Mouse (Mus musculus): ENCODE measurements around the gene Vasn.

Vasn gene

DNA sequence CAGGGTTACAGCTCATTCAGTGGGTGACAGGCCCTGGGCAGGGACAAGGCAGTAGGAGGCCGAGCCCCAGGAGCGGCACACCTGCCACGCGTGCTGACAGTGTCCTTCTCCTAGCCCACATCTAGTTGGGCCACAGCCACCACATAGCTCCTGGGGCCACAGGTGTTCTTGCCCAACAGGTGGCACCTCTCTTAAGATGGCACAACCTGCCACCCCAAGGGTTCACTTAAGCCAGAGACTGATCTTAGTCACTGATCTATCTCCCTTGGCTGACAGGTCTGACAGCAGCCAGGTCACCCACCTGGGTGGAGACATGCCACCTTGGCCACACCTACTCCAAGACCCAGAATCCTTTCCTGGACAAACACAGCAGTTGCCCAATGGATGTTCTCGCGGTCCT lies 3.2 kb downstream of the Vasn start:
- no peak for DNase-seq (ENCODE audit: low spot score in 2 of 2)

DNA sequence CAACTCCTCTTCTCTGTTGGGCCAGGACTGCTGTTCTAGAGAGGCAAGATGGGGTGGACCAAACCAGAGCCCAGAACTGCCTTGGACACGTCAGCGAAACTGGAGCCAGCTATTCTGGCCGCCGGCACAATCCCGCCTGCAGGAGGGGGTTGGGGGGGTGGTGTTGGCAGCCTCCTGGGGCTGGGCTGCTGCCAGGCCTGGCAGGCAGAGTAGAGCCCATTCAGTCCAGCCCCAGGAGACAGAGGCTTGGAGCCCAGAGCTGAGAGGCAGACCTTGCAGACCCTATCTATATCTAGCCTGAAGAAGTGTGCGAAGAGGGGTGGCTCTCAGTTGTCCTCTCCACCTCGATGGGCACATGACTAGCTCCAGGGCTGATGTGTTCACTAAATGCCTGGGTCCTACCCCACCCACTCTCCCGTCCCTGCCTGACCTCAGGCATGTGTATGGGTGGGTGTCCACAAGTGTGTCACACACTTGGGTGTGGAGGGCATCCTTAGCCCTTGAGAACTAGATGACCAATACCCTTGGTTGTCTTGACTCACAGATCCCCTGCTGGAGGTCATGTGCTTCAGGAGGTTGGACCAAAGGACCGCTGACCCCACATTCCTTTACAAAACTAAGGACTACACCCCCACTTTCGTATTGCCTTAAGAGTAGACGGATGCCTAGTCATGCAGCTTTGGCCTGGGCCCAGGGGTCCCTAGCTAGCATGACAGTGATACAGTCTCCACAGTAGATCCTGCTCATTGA lies 4.1 kb downstream of the Vasn start:
- no peak for DNase-seq (ENCODE audit: low spot score in 2 of 2)

DNA sequence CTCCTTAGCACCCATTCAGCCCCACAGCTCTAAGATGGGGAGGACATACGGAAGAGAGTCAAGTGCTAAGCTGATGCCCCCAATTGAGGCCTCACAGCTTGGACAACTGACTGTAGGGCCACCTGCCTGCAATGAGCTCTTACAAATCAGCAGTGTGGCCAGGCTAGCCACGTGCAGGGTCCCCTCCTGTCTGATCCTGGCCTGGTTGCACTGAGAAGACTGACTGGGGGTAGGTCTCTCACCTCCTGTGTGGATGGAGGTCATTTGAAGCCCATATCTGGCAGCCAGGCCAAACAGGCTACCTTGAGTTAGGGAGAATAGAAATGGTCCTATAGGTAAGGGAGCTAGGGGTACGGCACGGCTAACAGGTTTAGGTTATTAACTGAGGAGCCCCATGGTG lies 6.1 kb downstream of the Vasn start:
- no peak for DNase-seq (ENCODE audit: low spot score in 2 of 2)

DNA sequence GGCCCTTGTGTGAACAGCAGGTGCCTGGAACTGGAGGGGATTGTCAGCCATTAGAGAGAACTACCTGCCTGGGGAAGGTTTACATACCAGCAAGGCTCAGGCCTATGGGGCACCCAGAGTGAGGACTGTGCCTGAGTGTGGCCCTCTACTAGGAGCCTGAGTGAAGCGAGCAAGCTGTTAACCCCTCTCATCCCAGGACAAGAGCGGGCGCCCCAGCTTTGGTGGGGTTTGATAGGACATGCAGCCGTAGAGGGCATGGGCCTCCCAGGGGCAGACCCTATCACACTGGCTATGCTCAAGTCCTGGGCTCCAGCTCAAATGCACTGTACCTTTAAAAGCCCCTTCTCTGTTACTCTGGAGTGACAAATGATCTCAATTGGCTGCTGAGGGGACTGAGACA lies 7.1 kb downstream of the Vasn start:
- no peak for DNase-seq (ENCODE audit: low spot score in 2 of 2)

DNA sequence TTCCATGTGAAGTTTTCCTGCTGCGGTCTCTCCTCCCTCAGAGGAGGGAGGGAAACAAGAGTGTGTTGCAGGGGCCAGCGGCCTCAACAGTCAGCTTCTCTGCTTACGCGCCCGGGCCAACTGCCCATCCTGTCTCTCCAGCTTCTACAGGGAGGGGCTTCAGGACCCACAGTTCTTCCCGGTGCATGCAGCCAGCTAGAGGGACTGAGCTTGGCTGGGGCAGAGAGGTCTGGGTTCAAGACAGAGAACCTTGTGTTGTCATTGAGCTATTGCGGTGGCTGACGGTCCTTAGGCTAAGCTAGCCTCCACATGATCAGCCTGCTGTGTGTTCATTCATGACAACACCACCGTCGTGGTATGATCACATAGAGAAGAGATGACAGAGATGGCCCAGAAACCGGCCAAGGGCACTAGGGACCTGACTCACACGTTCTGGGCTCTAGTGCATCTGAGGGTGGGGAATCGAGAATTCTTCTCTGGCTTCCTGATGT lies 8.0 kb downstream of the Vasn start:
- no peak for DNase-seq (ENCODE audit: low spot score in 2 of 2)

DNA sequence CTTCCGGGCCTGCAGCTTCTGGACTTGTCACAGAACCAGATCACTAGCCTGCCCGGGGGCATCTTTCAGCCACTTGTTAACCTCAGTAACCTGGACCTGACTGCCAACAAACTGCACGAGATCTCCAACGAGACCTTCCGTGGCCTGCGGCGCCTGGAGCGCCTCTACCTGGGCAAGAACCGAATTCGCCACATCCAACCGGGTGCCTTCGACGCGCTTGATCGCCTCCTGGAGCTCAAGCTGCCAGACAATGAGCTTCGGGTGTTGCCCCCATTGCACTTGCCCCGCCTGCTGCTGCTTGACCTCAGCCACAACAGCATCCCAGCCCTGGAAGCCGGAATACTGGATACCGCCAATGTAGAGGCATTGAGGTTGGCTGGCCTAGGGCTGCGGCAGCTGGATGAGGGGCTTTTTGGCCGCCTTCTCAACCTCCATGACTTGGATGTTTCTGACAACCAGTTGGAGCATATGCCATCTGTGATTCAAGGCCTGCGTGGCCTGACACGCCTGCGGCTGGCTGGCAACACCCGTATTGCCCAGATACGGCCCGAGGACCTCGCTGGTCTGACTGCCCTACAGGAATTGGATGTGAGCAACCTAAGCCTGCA lies 8.8 kb downstream of the Vasn start:
- DNase-seq (ENCODE audit: low spot score in 2 of 2) = no peak

DNA sequence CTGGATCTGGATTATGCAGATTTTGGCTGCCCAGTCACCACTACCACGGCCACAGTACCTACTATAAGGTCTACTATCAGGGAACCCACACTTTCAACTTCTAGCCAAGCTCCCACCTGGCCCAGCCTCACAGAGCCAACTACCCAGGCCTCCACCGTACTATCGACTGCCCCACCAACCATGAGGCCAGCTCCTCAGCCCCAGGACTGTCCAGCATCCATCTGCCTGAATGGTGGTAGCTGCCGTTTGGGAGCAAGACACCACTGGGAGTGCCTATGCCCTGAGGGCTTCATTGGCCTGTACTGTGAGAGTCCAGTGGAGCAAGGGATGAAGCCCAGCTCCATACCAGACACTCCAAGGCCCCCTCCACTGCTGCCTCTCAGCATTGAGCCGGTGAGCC lies 9.5 kb downstream of the Vasn start:
- DNase-seq (ENCODE audit: low spot score in 2 of 2) = no peak

DNA sequence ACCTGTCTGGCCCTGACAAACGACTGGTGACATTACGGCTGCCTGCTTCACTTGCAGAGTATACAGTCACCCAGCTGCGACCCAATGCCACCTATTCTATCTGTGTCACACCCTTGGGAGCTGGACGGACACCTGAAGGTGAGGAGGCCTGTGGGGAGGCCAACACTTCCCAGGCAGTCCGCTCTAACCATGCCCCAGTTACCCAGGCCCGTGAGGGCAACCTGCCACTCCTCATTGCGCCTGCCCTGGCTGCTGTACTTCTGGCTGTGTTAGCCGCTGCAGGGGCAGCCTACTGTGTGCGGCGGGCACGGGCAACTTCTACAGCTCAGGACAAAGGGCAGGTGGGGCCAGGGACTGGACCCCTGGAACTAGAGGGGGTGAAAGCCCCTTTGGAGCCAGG lies 10.0 kb downstream of the Vasn start:
- no peak for DNase-seq (ENCODE audit: low spot score in 2 of 2)

DNA sequence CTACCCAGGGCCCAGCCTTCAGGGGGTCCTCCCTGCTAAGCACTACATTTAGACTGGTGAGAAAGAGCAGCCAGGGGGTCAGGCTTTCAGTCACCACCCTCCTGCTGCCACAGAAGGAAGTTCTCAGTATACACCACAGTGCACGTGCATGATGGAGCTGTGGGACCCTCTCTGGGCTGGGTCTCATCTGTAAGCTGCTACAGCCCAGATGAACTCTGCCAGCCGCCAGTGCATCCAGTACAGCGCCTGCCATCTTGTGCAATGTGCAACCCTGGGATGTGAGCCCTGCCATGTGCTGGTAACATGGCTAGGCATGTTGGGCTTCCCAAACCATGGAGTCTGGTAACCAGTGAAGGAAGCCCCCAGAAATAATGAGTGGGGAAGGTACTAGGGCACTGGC lies 10.4 kb downstream of the Vasn start:
- no peak for DNase-seq (ENCODE audit: low spot score in 2 of 2)

DNA sequence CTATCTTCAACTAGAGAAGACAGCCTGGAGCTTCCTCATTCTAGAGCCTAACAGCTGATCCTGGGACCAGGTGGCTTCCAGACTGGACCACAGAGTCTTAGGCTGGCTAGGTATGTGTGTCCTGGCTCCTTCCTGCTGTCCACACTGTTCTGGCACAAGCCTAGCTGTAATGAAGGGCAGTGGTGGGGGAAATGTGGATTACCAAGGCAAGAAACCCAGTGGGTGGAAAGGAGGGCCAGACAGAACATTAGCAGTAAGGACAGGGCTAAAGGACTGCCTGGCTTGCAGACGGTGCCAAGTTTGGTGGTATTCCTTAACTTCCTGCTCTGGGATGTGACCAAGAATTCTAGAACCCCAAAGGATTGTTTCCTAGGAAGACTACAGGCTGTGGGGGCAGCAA lies 11.3 kb downstream of the Vasn start:
- DNase-seq (ENCODE audit: low spot score in 2 of 2) = no peak

DNA sequence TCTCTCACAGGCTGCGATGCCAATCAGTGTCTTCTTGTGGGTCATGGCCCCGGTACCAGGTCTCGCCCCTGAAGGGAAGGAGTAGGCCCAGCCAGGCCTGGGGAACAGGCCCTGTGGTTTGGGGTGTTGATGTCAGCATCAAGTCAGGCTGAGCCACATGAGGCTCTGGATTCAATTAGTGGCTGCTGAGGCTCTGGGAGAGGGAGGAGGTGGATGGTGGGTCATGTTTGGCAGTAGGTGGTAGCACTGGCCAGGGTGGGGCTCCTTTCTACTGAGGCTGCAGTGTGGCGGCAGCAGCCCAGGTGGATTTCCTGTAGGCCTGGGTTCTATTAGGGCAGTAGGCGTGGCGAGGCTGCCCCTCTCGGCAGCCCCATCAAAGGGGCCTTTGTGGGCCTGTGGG lies 11.9 kb downstream of the Vasn start:
- no peak for DNase-seq (ENCODE audit: low spot score in 2 of 2)

DNA sequence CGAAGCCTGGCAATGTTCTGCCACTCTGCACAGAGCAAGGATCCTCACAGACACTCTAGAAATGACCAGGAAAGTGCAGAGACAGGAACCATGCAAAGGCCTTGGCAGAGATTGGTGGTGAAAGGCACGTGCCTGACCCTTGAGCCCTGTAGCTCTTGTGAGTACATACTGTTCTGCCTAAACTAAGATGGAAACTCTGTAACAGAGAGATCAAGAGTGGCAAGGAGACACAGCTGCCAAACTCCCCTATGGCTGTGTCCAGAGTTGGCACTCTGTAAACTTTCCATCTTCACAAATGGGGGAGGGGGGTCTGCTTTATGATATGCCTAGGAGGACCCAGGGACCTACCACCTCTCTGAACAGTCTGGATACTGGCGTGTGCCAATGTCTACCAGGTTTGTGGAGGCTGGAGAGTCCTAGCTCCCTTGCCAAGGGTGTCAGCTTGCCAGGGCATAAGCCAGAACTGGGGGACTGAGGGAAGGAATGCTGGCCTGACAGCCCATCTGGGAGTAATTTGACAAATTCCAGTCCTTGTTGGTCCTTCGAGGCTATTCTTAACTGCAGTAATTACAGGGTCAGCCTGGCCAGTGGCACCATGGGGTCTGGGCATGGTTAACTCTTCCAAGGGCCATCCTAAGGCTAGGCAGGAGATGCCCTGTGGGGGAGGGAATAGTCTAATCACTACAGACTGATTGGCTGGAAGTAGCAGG lies 13.1 kb downstream of the Vasn start:
- no peak for DNase-seq (ENCODE audit: low spot score in 2 of 2)

DNA sequence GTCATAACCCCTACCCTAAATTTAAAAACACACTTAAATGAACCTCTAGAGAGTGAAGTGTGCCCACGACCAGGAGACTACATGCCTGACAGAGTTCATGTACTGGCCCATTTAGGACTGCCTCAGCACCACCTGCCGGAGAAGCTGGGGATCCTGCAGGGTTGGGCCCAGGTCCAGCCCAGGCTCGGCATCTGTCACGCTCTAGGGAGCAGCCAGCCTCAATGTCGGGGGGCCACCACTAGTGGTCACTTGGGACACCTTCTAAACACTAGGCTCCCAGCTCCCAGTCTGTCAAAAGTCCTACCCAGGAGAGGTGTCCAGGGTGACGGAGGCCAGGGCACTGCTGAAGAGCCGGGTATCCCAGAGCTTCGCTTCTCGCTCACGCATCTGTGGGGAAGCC lies 15.0 kb downstream of the Vasn start:
- DNase-seq (ENCODE audit: low spot score in 2 of 2) = no peak

DNA sequence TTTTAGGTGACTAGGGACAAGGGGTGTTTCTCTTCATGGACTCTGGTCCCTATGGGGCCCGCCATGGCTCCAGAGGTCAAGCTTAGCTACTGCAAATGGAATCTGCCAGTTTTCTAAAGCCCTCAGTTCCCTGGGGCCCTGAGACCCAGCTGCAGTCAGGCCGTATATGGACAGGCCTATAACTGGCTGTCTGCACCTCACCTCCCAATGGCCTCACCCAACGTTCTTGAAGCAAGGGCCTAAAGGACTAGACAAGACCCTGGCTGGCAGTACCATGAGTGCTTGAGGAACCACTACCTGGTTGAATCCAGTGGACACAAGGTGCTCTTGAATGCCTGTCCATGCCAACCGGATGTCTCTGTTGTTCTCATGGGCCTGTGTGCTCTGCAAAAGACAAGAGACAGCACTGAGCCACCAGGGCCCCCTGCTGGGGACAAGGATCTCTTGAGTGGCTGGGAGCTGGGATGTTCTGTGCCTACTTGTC lies 15.6 kb downstream of the Vasn start:
- no peak for DNase-seq (ENCODE audit: low spot score in 2 of 2)

DNA sequence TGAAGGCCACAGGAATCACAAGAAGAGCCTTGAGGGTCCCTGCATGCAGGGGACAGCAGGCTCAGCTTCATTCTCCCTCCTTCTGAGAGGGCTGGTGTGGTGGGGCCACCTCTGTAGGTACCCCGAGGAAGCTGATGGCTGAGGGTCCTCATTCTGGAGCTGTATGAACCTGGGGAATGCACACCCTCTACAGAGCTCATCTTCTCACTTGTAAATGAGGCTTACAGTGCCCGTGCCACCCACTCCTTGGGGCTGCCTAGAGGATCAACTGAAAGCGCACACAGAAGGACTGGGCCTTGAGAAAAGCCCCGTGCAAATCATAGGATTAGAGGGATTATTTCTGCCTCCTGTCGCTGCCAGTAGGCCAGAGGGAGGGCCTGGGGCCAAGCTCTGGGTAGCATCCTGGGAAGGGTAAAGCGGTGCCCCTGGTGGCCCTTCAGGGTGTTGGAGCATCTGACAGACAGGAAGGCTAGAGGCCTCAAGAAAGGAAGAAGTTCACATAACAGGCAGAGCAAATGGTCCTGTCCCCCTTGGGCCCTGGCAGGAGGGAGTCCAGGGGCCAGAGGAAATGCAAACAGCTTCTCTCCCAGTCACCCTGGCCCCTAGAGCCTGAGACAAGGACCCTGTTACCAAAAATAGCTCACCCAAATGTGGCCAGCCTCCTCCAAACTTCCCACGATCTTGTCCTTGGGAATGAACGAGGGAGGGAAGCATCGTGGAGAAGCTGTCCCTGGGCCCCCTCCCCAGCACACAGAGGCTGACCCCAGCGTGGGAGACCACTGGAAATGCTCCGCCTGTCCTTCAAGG lies 16.2 kb downstream of the Vasn start:
- DNase-seq (ENCODE audit: low spot score in 2 of 2) = no peak

DNA sequence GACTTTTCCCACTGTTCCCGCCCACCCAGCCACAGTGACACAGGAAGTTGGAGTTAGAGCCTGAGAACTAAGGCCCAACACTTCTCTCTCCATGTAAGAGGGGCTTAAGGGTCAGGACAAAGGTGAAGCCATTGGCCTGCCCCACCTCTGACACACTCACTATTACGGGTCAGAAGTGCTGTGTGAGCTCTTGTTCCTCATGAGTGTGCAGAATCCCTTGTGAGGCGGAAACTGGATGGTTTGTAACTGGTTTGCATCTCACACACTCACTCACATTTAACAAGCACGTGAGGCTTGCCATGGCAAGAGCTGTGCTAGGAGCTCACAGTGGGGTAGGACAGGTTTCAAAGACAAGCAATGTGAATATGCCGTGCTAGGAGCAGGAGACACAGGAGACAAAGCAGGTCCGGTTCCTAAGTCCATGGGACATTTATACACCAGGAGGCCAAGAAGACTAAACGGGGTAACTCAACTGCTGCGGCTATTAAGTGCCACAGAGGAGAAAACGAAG lies 16.9 kb downstream of the Vasn start:
- no peak for DNase-seq (ENCODE audit: low spot score in 2 of 2)

DNA sequence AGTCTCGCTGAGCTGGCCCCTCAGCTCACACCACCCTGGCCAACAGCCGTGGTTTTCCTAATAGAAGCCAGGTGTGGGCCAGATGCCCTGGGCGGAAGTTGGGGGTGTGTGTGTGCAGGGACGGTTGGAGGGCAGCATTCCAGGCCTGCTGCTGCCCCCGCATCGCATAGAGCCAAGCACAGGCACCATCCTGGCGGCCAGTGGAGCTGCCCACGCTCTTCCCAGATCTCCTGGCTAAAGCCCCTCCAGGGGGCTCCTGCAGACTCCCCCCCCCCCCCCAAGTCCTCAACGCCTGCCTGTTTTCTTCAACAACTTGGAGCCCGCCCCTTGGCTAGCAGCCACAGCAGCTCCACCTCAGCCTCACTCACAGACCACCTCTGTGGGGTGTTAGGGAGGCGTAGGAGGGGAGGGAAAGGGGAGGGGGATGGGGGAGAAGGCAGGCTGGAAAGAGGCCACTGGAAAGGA lies 19.1 kb downstream of the Vasn start:
- no peak for DNase-seq (ENCODE audit: low spot score in 2 of 2)

DNA sequence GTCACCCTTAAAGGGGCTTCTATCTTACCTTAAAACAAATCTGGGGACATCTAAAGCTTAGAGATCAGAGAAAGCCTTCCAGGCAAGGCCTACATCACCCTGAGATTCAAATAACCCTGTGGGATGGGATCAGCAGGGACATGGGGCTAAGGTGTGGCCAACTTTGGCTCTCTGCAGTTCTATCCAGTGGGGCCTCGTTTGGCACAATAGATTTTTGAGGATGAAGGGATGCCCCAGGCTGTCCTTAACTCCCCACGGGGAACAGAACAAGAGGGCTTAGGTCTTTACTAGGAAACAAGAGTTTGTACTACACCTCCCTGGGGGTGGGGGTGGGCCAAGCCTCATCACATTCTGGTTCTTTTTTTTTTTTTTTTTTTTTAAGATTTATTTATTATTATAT lies 19.6 kb downstream of the Vasn start:
- no peak for DNase-seq (ENCODE audit: low spot score in 2 of 2)

DNA sequence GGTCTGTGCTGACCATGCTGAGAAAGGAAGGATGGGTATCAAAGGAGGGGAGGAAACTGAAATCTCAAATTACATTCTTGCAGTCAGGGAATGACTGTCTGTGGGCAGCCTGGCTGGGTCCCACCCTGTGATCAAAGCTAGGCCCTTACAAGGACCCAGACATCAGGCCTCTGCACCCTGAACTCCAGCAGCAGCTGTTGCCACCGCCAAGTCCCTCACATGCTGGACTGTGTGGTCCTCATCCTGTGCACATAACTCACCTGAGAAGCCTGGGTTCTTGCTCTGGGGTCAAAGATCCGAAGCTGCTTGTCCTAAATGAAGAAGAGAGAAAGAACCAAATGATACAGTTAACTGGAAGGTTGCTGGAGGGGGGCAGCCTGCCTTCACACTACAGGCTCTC lies 21.9 kb downstream of the Vasn start:
- DNase-seq (ENCODE audit: low spot score in 2 of 2) = no peak

DNA sequence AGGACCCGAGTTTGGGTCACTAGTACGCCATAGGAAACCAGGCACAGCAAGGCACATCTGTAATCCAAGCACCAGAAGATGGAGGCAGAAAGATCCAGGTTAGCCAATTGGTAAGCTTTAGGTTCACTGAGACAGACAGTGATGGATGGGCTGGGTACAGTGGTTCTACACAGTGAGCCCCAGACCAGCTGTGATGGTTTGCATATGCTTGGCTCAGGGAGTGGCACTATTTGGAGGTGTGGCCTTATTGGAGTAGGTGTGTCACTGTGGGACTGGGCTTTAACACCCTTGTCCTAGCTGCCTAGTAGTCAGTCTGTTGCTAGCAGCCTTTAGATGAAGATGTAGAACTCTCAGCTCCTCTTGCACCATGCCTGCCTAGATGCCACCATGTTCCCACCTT lies 24.1 kb downstream of the Vasn start:
- DNase-seq (ENCODE audit: low spot score in 2 of 2) = no peak

DNA sequence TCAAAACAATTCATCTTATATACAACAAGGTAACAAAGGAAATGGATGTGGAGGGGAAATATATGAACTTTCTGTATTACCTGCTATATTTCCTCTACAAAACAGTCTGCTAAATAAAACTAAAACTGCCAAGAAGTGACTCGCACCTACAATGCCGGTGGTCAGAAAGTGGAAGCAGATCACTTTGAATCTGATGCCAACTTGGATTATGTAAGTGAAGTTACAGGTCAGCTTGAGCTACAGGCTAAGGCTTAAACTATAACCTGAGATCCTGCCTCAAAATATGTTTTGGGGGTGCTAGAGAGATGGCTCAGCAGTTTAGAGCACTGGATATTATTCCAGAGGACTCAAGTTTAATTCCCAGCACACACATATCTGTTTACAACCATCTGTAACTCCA lies 26.0 kb downstream of the Vasn start:
- no peak for DNase-seq (ENCODE audit: low spot score in 2 of 2)

All from spleen, postnatal 4 days (tissue).